Mouse (Mus musculus) heart, postnatal 0 days (tissue): ENCODE data around the gene Dnase1l1. TPM values are rescaled to one million over a fixed set of nuclear protein-coding genes. Genes with fewer than 3 reads are reported as not detected.

Source experiments
- ATAC-seq: fragments of 200-750 bp; cut with Nextera tagmentation; 2 replicates; pipeline ENCODE4 v1.8.0; 2017; ENCODE audit warnings: low read depth, moderate number of reproducible peaks, moderate library complexity; ENCODE audit not compliant: insufficient read depth
- DNase-seq: peaks from one replicate; pipeline ENCODE4 v3.0.0-alpha.2; 2016; ENCODE audit warnings: low spot score
- H3K27ac ChIP-seq: fragments of 300-500 bp; sonication (generic); 2 replicates; pipeline ENCODE4 v1.5.1; 2014; ENCODE audit warnings: low read depth, mild to moderate bottlenecking
- H3K27me3 ChIP-seq: fragments of 300-500 bp; sonication (generic); 2 replicates; pipeline ENCODE4 v1.6.1; 2014; ENCODE audit warnings: low read length, mixed read lengths; ENCODE audit not compliant: control insufficient read depth, insufficient read depth
- H3K36me3 ChIP-seq: fragments of 300-500 bp; sonication (generic); replicated peaks from 2 replicates; pipeline ENCODE4 v1.6.1; 2014; ENCODE audit warnings: low read length, mixed read lengths; ENCODE audit not compliant: control insufficient read depth, insufficient read depth
- H3K4me1 ChIP-seq: fragments of 300-500 bp; sonication (generic); 2 replicates; pipeline ENCODE4 v1.6.1; 2014; ENCODE audit warnings: antibody characterized with exemption; ENCODE audit not compliant: control insufficient read depth, insufficient read depth
- H3K4me2 ChIP-seq: fragments of 300-500 bp; sonication (generic); 2 replicates; pipeline ENCODE4 v1.6.1; 2014; ENCODE audit warnings: low read depth, mild to moderate bottlenecking, low read length, moderate library complexity
- H3K4me3 ChIP-seq: fragments of 300-500 bp; sonication (generic); 2 replicates; pipeline ENCODE4 v1.5.1; 2014; ENCODE audit warnings: low read depth, low read length
- H3K9ac ChIP-seq: fragments of 300-500 bp; sonication (generic); replicated peaks from 2 replicates; pipeline ENCODE4 v1.6.1; 2014; ENCODE audit warnings: low read depth, low read length, mixed read lengths
- H3K9me3 ChIP-seq: fragments of 300-500 bp; sonication (generic); replicated peaks from 2 replicates; pipeline ENCODE4 v1.6.1; 2016; ENCODE audit warnings: low read length; ENCODE audit not compliant: control insufficient read depth
- CTCF ChIP-seq: IDR thresholded peaks from 2 replicates; pipeline ENCODE4 v1.5.1; 2016; ENCODE audit warnings: antibody characterized with exemption, control low read depth, low read depth
- EP300 ChIP-seq: IDR thresholded peaks from 2 replicates; pipeline ENCODE4 v1.6.1; 2016; ENCODE audit warnings: antibody characterized with exemption, low read depth
- WGBS: fragments of 180-500 bp; shearing (Covaris S2); extraction: QIAGEN DNeasy Blood & Tissue Kit; methylation state at CpG from one replicate; pipeline ENCODE4 v1.1.7; 2014; 5-methylcytosine and 5-hydroxymethylcytosine counted together
- polyA plus RNA-seq: library from polyadenylated mRNA; unstranded; fragments of >200 nt; fragmentation: Nextera tagmentation; extraction: Ambion mirVana; gene quantifications from 2 replicates; pipeline ENCODE4 v1.2.1, GENCODE M21; 2015
- total RNA-seq: library from RNA; depleted of rRNA; stranded (reverse); fragments of >200 nt; gene quantifications from 2 replicates; pipeline ENCODE4 v1.2.3, GENCODE M21; 2014; ENCODE audit warnings: low replicate concordance

Gene Dnase1l1
- total and polyA plus RNA-seq, 2 experiments from 2014 or later: 14.5 to 26.5 TPM

- peak; percentile 91 for DNase-seq
Observed at GRCm38 (mm10) chrX:74246213-74246681, 35.9 kb downstream of the Dnase1l1 start.

GRCm38 (mm10) chrX:74245687-74246086 lies 36.5 kb downstream of the Dnase1l1 start:
- peak overlapping the region; percentile 67 for H3K4me2 ChIP-seq
- H3K4me1 ChIP-seq: 0 out of 2 replicates have a peak, but pooled peaks cover 7% of the 10 kb centered on the region
- no peaks in the 10 kb centered on the region for H3K27me3 ChIP-seq
- no peaks in the 10 kb centered on the region for H3K9me3 ChIP-seq
- WGBS: 29% methylated on average over 21 of the region's 21 CpGs
- H3K4me3 ChIP-seq: peak overlapping the region; percentile 57
- H3K27ac ChIP-seq: peak overlapping the region; percentile 96
- H3K36me3 ChIP-seq: peaks cover 23% of the 10 kb centered on the region
- TF ChIP-seq CTCF: no peak
- TF ChIP-seq EP300: no peak
- peak overlapping the region; percentile 84 for H3K9ac ChIP-seq
- DNase-seq (peak; percentile 66), ATAC-seq (peak; percentile 66)

More at GRCm38 (mm10) chrX:74246213-74246681, 35.9 kb downstream of the Dnase1l1 start:
- peaks cover 17% of the 10 kb centered on the region for H3K36me3 ChIP-seq
- peak overlapping the region; percentile 96 for H3K27ac ChIP-seq
- H3K9ac ChIP-seq: peak overlapping the region; percentile 84
- WGBS: 19% methylated on average over 38 of the region's 38 CpGs
- TF ChIP-seq EP300 (no peak), CTCF (no peak)
- no peaks in the 10 kb centered on the region for H3K9me3 ChIP-seq
- ATAC-seq: peak; percentile 82
- 0 out of 2 replicates have a peak, but pooled peaks cover 7% of the 10 kb centered on the region for H3K4me1 ChIP-seq
- no peaks in the 10 kb centered on the region for H3K27me3 ChIP-seq
- H3K4me2 ChIP-seq: peak overlapping the region; percentile 67
- peak overlapping the region; percentile 57 for H3K4me3 ChIP-seq

- DNase-seq: no peak
- TF ChIP-seq CTCF (no peak), EP300 (no peak)
- peaks cover 28% of the 10 kb centered on the region for H3K36me3 ChIP-seq
- WGBS: 23% methylated on average over 1 of the region's 1 CpGs
- H3K9ac ChIP-seq: peak overlapping the region; percentile 84
- H3K4me2 ChIP-seq: peak overlapping the region; percentile 67
- peak overlapping the region; percentile 57 for H3K4me3 ChIP-seq
- no peak for ATAC-seq
- H3K9me3 ChIP-seq: no peaks in the 10 kb centered on the region
- no peaks in the 10 kb centered on the region for H3K27me3 ChIP-seq
- H3K4me1 ChIP-seq: 0 out of 2 replicates have a peak, but pooled peaks cover 7% of the 10 kb centered on the region
- H3K27ac ChIP-seq: peak overlapping the region; percentile 96
Observed at GRCm38 (mm10) chrX:74245107-74245506, 37.0 kb downstream of the Dnase1l1 start.

- H3K4me1 ChIP-seq: 0 out of 2 replicates have a peak, but pooled peaks cover 7% of the 10 kb centered on the region
- H3K36me3 ChIP-seq: peaks cover 33% of the 10 kb centered on the region
- H3K27ac ChIP-seq: peak overlapping the region; percentile 96
- 14% methylated on average over 3 of the region's 3 CpGs for WGBS
- TF ChIP-seq CTCF: no peak
- 0 out of 2 replicates have a peak, but pooled peaks have one; percentile 51 for TF ChIP-seq EP300
- peak overlapping the region; percentile 84; the same call in 1 of the 2 replicates for H3K9ac ChIP-seq
- H3K9me3 ChIP-seq: no peaks in the 10 kb centered on the region
- peak overlapping the region; percentile 67 for H3K4me2 ChIP-seq
- DNase-seq: peak; percentile 79
- no peaks in the 10 kb centered on the region for H3K27me3 ChIP-seq
- peak overlapping the region; percentile 57 for H3K4me3 ChIP-seq
- peak; percentile 54 for ATAC-seq
Observed at GRCm38 (mm10) chrX:74244614-74245083, 37.5 kb downstream of the Dnase1l1 start.

- DNase-seq (no peak), ATAC-seq (no peak)
- Histone ChIP-seq H3K9ac (peak overlapping the region; percentile 33; the same call in 1 of the 2 replicates), H3K27me3 (no peaks in the 10 kb centered on the region), H3K4me1 (0 out of 2 replicates have a peak, but pooled peaks cover 7% of the 10 kb centered on the region), H3K4me2 (peak overlapping the region; percentile 67), H3K9me3 (no peaks in the 10 kb centered on the region), H3K4me3 (peak overlapping the region; percentile 57), H3K27ac (peak overlapping the region; percentile 96), H3K36me3 (peaks cover 41% of the 10 kb centered on the region)
- 49% methylated on average over 3 of the region's 3 CpGs for WGBS
- no peak for TF ChIP-seq CTCF
Observed at GRCm38 (mm10) chrX:74243807-74244206, 38.3 kb downstream of the Dnase1l1 start.
